Comparison of ENCODE assay signal across 9 mouse cellular contexts in genomic region chr16:44778538-44779147, GRCm38 (mm10). TPM values are rescaled to one million over a fixed set of nuclear protein-coding genes. Genes with fewer than 3 reads are reported as not detected.
DNase-seq lines count a peak whose midpoint lies in the region; ATAC-seq and TF ChIP-seq lines count a peak whose summit lies in the region.
"Had no signal": no experiment of that assay in that cellular context is flagged by ENCODE, and none has a peak within 500 bp of the region (broad histone marks: within the 10 kb centered on the region; RNA-seq: fewer than 3 reads in every experiment).

No protein-coding gene starts in this region.

- no peak overlapping the region for H3K27ac ChIP-seq in heart, embryonic 15.5 days
- no peak overlapping the region for H3K27ac ChIP-seq in liver, embryonic 11.5 days (ENCODE audit: low read depth, low read length)
- H3K27ac ChIP-seq in small intestine, adult 2 months (ENCODE audit: insufficient read depth, low read depth, low read length), result no peak overlapping the region
- H3K27ac ChIP-seq in forebrain, embryonic 13.5 days, result no peak overlapping the region
- no peak overlapping the region for H3K27ac ChIP-seq in hindbrain, embryonic 14.5 days

- H3K9ac ChIP-seq in heart, embryonic 15.5 days, result no peak overlapping the region
- H3K9ac ChIP-seq in liver, embryonic 11.5 days (ENCODE audit: low read depth, low read length), result no peak overlapping the region
- H3K9ac ChIP-seq in forebrain, embryonic 13.5 days, result no peak overlapping the region
- no peak overlapping the region for H3K9ac ChIP-seq in hindbrain, embryonic 14.5 days

- no peaks in the 10 kb centered on the region for H3K4me1 ChIP-seq in heart, embryonic 15.5 days (replicated peaks)
- H3K4me1 ChIP-seq in liver, embryonic 11.5 days (replicated peaks; ENCODE audit: control insufficient read depth, insufficient read depth, low read length), result no peaks in the 10 kb centered on the region
- no peaks in the 10 kb centered on the region for H3K4me1 ChIP-seq in small intestine, adult 2 months (ENCODE audit: control insufficient read depth, insufficient read depth, insufficient read length, low read length)
- no peaks in the 10 kb centered on the region for H3K4me1 ChIP-seq in forebrain, embryonic 13.5 days
- H3K4me1 ChIP-seq in hindbrain, embryonic 14.5 days (replicated peaks; ENCODE audit: control insufficient read depth, insufficient read depth, low read length), result no peaks in the 10 kb centered on the region

- peak; percentile 22 to 27 for DNase-seq in right cerebral cortex, adult 2 months (ENCODE audit: low spot score in 2 of 2)
- DNase-seq in right cerebral cortex, postnatal 14 days, result no peak
- peak; percentile 40 for DNase-seq in liver, embryonic 11.5 days (ENCODE audit: low spot score)
- DNase-seq in hindbrain, embryonic 14.5 days (ENCODE audit: low spot score), result no peak
- DNase-seq in gastrocnemius, postnatal 36 days, result no peak

- no peaks in the 10 kb centered on the region for H3K9me3 ChIP-seq in heart, embryonic 15.5 days (replicated peaks)
- no peaks in the 10 kb centered on the region for H3K9me3 ChIP-seq in liver, embryonic 11.5 days (ENCODE audit: control insufficient read depth, low read length)
- H3K9me3 ChIP-seq in forebrain, embryonic 13.5 days (replicated peaks), result no peaks in the 10 kb centered on the region
- no peaks in the 10 kb centered on the region for H3K9me3 ChIP-seq in hindbrain, embryonic 14.5 days (ENCODE audit: control insufficient read depth, low read length)

- 52% methylated on average over 17 of the region's 17 CpGs for WGBS in heart, embryonic 15.5 days
- WGBS in liver, embryonic 11.5 days, result 33% methylated on average over 17 of the region's 17 CpGs
- WGBS in small intestine, adult 2 months, result 53% methylated on average over 17 of the region's 17 CpGs
- WGBS in forebrain, embryonic 13.5 days, result 85% methylated on average over 17 of the region's 17 CpGs
- WGBS in hindbrain, embryonic 14.5 days, result 84% methylated on average over 17 of the region's 17 CpGs

- no peak for ATAC-seq in heart, embryonic 15.5 days (replicated peaks; ENCODE audit: insufficient number of reproducible peaks, insufficient read depth, low FRiP score, low read depth)
- peak; percentile 81 for ATAC-seq in liver, embryonic 11.5 days (replicated peaks; ENCODE audit: low FRiP score)
- no peak for ATAC-seq in forebrain, embryonic 13.5 days
- no peak for ATAC-seq in hindbrain, embryonic 14.5 days (ENCODE audit: low FRiP score)

- no peak for TF ChIP-seq POLR2A in small intestine, adult 2 months (IDR thresholded peaks at IDR 0.05; ENCODE audit: low read depth, low read length)

- 0 out of 2 replicates have a peak overlapping the region, but pooled peaks have one; percentile 0 for H3K4me3 ChIP-seq in heart, embryonic 15.5 days
- peak overlapping the region; percentile 18; the same call in 1 of the 2 replicates for H3K4me3 ChIP-seq in liver, embryonic 11.5 days (ENCODE audit: low read depth, low read length)
- peak overlapping the region; percentile 3; the same call in 1 of the 2 replicates for H3K4me3 ChIP-seq in small intestine, adult 2 months (ENCODE audit: low read depth, low read length)
- H3K4me3 ChIP-seq in forebrain, embryonic 13.5 days, result no peak overlapping the region
- no peak overlapping the region for H3K4me3 ChIP-seq in hindbrain, embryonic 14.5 days (replicated peaks; ENCODE audit: low read length)

- H3K27me3 ChIP-seq in heart, embryonic 15.5 days, result no peaks in the 10 kb centered on the region
- no peaks in the 10 kb centered on the region for H3K27me3 ChIP-seq in liver, embryonic 11.5 days (replicated peaks; ENCODE audit: control insufficient read depth, insufficient read depth, low read length)
- H3K27me3 ChIP-seq in small intestine, adult 2 months (ENCODE audit: control insufficient read depth, insufficient read depth, low read length), result no peaks in the 10 kb centered on the region; the same call in 1 of the 2 replicates
- no peaks in the 10 kb centered on the region for H3K27me3 ChIP-seq in forebrain, embryonic 13.5 days
- H3K27me3 ChIP-seq in hindbrain, embryonic 14.5 days (ENCODE audit: control insufficient read depth, insufficient read depth, low read length), result no peaks in the 10 kb centered on the region

- no peaks in the 10 kb centered on the region for H3K36me3 ChIP-seq in heart, embryonic 15.5 days
- no peaks in the 10 kb centered on the region for H3K36me3 ChIP-seq in liver, embryonic 11.5 days (ENCODE audit: control insufficient read depth, insufficient read depth, low read length)
- no peaks in the 10 kb centered on the region for H3K36me3 ChIP-seq in small intestine, adult 2 months (ENCODE audit: control insufficient read depth, insufficient read depth, low read length)
- H3K36me3 ChIP-seq in forebrain, embryonic 13.5 days (ENCODE audit: poor library complexity, severe bottlenecking), result no peaks in the 10 kb centered on the region
- H3K36me3 ChIP-seq in hindbrain, embryonic 14.5 days (replicated peaks; ENCODE audit: control insufficient read depth, insufficient read depth), result no peaks in the 10 kb centered on the region

- H3K4me2 ChIP-seq in heart, embryonic 15.5 days, result peak overlapping the region; percentile 48
- peak overlapping the region; percentile 56 for H3K4me2 ChIP-seq in liver, embryonic 11.5 days
- H3K4me2 ChIP-seq in forebrain, embryonic 13.5 days, result no peak overlapping the region
- no peak overlapping the region for H3K4me2 ChIP-seq in hindbrain, embryonic 14.5 days (replicated peaks)

- no peak for TF ChIP-seq CTCF in small intestine, adult 2 months (IDR thresholded peaks at IDR 0.05; ENCODE audit: extremely low read depth, insufficient read length, insufficient replicate concordance, low read depth, low read length)

- intact Hi-C loops in gastrocnemius, postnatal 36 days (cut with DNase I), result no loop called here

RNA-seq across cellular contexts. Expression of gene Cd200r1, which starts 13.1 kb away (rescaled TPM):
- 1.2 TPM in 2 replicates for polyA plus RNA-seq in heart, embryonic 15.5 days (2015; fragmentation: Nextera tagmentation; extraction: Ambion mirVana)
- 5.9 and 6.1 TPM in 2 replicates for polyA plus RNA-seq in liver, embryonic 11.5 days (2014; fragmentation: Nextera tagmentation; extraction: Ambion mirVana)
- polyA plus RNA-seq in small intestine, adult 2 months (2012; rRNA removed), result 0.68 and 1.0 TPM in 2 replicates
- polyA plus RNA-seq in forebrain, embryonic 13.5 days (2015; fragmentation: Nextera tagmentation; extraction: Ambion mirVana), result 0.15 and 0.43 TPM in 2 replicates
- 0.50 and 0.91 TPM in 2 replicates for polyA plus RNA-seq in hindbrain, embryonic 14.5 days (2014; fragmentation: Nextera tagmentation; extraction: Ambion mirVana)
- under 1 TPM; 0.17 to 0.23 TPM for total RNA-seq in gastrocnemius, postnatal 36 days (2021)

RNA-seq across cellular contexts. Expression of gene Gtpbp8, which starts 32.5 kb away (rescaled TPM):
- polyA plus RNA-seq in heart, embryonic 15.5 days (2015; fragmentation: Nextera tagmentation; extraction: Ambion mirVana), result 19.1 and 21.3 TPM in 2 replicates
- 30.3 and 32.5 TPM in 2 replicates for polyA plus RNA-seq in liver, embryonic 11.5 days (2014; fragmentation: Nextera tagmentation; extraction: Ambion mirVana)
- polyA plus RNA-seq in small intestine, adult 2 months (2012; rRNA removed), result 1.7 and 6.1 TPM in 2 replicates
- 32.1 and 34.1 TPM in 2 replicates for polyA plus RNA-seq in forebrain, embryonic 13.5 days (2015; fragmentation: Nextera tagmentation; extraction: Ambion mirVana)
- 41.5 and 43.8 TPM in 2 replicates for polyA plus RNA-seq in hindbrain, embryonic 14.5 days (2014; fragmentation: Nextera tagmentation; extraction: Ambion mirVana)
- 10 to 100 TPM in 1 of 2 experiments, 1 to 10 TPM in 1; 8.0 to 11.1 TPM for total RNA-seq in gastrocnemius, postnatal 36 days (2021)

RNA-seq across cellular contexts. Expression of gene Cd200r4, which starts 32.9 kb away (rescaled TPM):
- 0.16 and 0.37 TPM in 2 replicates for polyA plus RNA-seq in heart, embryonic 15.5 days (2015; fragmentation: Nextera tagmentation; extraction: Ambion mirVana)
- 0.17 and 0.51 TPM in 2 replicates for polyA plus RNA-seq in liver, embryonic 11.5 days (2014; fragmentation: Nextera tagmentation; extraction: Ambion mirVana)
- polyA plus RNA-seq in small intestine, adult 2 months (2012; rRNA removed), result 0.96 and 1.3 TPM in 2 replicates
- 0.10 TPM in 1 of 2 replicates, not detected in the other for polyA plus RNA-seq in forebrain, embryonic 13.5 days (2015; fragmentation: Nextera tagmentation; extraction: Ambion mirVana)
- 0.16 TPM in 1 of 2 replicates, not detected in the other for polyA plus RNA-seq in hindbrain, embryonic 14.5 days (2014; fragmentation: Nextera tagmentation; extraction: Ambion mirVana)
- total RNA-seq in gastrocnemius, postnatal 36 days (2021), result not detected
- polyA plus RNA-seq: limb, embryonic 11.5 days had no signal

RNA-seq across cellular contexts. Expression of gene Nepro, which starts 54.5 kb away (rescaled TPM):
- 3.7 and 4.5 TPM in 2 replicates for polyA plus RNA-seq in heart, embryonic 15.5 days (2015; fragmentation: Nextera tagmentation; extraction: Ambion mirVana)
- 10.1 and 10.4 TPM in 2 replicates for polyA plus RNA-seq in liver, embryonic 11.5 days (2014; fragmentation: Nextera tagmentation; extraction: Ambion mirVana)
- polyA plus RNA-seq in small intestine, adult 2 months (2012; rRNA removed), result 1.3 and 2.1 TPM in 2 replicates
- polyA plus RNA-seq in forebrain, embryonic 13.5 days (2015; fragmentation: Nextera tagmentation; extraction: Ambion mirVana), result 6.6 and 7.4 TPM in 2 replicates
- 4.4 and 5.4 TPM in 2 replicates for polyA plus RNA-seq in hindbrain, embryonic 14.5 days (2014; fragmentation: Nextera tagmentation; extraction: Ambion mirVana)
- 1 to 10 TPM; 3.5 to 3.6 TPM for total RNA-seq in gastrocnemius, postnatal 36 days (2021)

Comparison
In these comparisons a context has a peak if more than half of its experiments do, and no peak if none do; other contexts are left out.
1. DNase-seq: peak in right cerebral cortex, adult 2 months (2 of 2) and liver, embryonic 11.5 days (single experiment); none in right cerebral cortex, postnatal 14 days (single experiment), hindbrain, embryonic 14.5 days (single experiment) and gastrocnemius, postnatal 36 days (0 of 2).
2. H3K4me2 ChIP-seq: peak in heart, embryonic 15.5 days (single experiment) and liver, embryonic 11.5 days (single experiment); none in forebrain, embryonic 13.5 days (single experiment) and hindbrain, embryonic 14.5 days (single experiment).
3. H3K4me3 ChIP-seq: peak in heart, embryonic 15.5 days (single experiment), liver, embryonic 11.5 days (single experiment) and small intestine, adult 2 months (single experiment); none in forebrain, embryonic 13.5 days (single experiment) and hindbrain, embryonic 14.5 days (single experiment).